Mouse (Mus musculus): ENCODE measurements around the gene Mrpl4. TPM values are rescaled to one million over a fixed set of nuclear protein-coding genes. Genes with fewer than 3 reads are reported as not detected.

Mrpl4 gene
- total RNA-seq, 2 experiments from 2014 or later = 122 to 124 TPM

DNA sequence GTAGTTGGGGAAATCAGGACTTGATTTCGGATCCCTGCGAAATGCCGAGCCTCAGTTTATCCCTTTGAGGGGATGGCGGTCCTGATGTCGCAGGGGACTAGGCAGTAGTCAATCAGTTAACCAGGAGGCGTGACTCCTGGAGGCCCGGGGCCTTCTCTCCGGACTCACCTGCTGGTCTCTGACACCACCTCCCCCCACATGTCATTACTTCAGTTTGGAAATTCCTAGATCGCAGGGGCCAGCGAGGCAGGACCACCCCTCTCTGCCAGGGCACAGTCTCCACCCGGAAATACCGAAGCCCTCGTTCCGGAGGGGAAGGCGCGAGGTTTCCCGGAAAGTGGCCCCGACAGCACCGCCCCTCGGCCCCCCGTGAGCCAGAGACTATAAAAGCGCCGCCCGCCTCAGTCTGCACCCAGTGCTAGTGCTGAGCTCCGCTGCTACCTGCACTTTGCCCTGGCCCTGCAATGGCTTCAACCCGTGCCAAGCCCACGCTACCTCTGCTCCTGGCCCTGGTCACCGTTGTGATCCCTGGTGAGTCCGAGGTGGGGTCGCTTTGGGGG is 13.1 kb downstream of the Mrpl4 start, which contains the start of gene Icam1:
Gene Icam1 (plus strand): TSS at position 415 of the 560 bp plus-strand sequence.
- peak; percentile 54 to 73 for DNase-seq (ENCODE audit: low spot score in 2 of 2)

DNA sequence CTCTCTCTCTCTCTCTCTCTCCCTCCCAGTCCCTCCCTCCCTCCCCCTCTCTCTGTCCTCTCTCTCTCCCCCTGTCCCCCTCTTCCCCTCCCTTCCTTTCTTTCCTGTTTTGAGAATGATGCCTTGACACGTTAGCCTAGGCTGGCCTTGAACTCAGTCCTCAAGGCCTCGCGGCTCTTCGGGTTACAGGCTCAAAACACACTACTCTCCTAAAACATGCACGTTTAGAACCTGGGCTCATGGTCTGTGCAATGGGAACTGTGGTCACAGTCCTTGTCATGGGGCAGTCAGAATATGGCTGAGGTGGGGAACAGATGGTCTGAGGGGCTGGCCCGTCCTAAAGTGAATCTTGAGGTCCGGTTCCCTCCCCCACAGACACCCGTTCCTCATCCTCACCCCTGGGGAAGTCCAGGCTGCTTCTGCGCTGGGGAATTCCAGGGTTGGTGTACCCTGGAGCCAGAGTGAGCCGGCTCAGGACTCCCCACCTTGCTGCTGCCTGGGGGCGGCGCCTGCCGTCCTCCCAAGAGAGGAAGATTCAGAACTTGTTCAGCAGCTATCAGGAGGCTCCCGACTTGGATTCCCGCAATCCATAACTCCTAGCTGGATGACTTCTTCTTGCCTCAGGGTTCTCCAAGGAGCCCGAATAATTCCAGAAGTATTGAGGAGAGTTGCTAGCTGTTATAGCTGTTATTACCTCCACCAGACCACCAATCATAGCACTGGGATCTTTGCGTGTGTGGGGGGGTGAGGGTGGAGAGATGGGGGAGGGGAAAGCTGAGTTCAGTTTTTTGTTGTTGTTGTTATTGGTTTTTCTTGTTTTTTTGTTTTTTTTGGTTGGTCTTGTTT is 14.0 kb downstream of the Mrpl4 start:
- DNase-seq (ENCODE audit: low spot score in 2 of 2) = no peak

DNA sequence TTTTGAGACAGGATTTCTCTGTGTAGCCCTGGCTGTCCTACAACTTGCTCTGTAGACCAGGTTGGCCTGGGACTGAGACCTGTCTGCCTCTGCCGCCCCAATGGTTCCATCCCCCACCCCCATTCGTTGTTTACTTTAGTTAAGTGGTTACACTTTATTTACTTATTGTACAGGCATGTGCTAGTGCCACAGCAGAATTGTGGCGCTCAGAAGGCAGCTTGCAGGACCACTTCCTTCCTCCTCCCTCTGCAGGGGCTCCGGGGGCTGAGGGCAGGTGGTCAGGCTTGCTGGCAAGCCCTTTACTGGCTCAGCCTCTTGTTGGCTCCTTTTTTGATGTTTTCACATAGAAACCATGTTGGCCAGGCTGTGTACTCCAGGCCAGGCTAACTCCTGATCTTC is 14.6 kb downstream of the Mrpl4 start:
- DNase-seq (ENCODE audit: low spot score in 2 of 2) = no peak

DNA sequence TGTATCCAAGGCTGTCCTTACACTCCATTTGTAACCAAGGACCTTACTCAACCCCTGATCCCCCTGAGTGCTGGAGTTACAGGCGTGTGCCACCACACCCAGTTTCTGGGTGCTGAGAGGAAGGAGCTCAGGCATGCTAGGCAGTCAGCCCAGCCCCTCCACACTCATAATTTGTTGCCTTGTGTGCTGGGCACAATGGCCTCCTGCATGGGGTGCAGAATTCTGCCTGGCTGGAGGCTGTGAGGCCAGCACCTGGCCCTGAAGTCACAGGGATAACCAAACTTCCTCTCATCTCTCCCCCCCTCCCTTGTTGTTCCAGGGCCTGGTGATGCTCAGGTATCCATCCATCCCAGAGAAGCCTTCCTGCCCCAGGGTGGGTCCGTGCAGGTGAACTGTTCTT is 16.1 kb downstream of the Mrpl4 start:
- DNase-seq (ENCODE audit: low spot score in 2 of 2) = no peak

DNA sequence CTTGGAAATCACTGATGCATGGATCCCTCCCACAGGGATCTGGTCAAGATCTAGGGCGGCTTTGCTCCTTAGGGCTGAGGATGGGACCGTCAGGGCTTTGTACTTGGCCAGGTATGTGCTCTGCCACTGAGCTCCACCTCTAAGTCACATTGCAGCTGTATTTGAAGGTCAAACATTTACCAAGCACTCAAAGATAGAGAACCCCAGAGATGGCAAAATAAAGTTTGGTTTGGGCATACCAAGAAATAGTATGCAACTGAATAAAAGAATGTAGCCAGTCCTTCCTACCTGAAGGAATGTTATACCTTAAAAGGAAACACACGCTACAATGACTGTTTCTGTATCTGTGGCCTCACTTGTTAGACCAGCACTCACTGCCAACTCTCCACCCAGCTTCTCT is 18.8 kb downstream of the Mrpl4 start:
- DNase-seq (ENCODE audit: low spot score in 2 of 2) = no peak

DNA sequence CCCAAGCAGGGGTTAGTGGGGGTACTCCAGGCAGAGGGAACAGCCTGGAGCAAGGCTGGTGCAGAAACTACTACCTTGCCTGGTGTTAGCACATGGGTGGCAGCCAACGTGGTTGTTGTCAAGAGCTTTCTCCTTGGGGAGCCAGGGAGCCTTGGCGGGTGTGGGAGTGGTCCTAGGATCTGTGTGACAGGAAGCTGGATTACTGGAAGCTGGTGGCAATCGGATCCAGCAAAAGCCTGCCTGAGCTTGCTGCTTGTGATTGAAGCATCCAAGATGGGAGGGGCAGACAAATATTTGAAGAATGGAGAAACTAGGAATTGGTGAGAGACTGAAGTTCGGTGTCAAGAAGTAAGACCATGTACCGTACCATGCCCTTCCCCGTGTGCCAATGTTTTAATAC is 19.8 kb downstream of the Mrpl4 start:
- DNase-seq (ENCODE audit: low spot score in 2 of 2) = no peak

DNA sequence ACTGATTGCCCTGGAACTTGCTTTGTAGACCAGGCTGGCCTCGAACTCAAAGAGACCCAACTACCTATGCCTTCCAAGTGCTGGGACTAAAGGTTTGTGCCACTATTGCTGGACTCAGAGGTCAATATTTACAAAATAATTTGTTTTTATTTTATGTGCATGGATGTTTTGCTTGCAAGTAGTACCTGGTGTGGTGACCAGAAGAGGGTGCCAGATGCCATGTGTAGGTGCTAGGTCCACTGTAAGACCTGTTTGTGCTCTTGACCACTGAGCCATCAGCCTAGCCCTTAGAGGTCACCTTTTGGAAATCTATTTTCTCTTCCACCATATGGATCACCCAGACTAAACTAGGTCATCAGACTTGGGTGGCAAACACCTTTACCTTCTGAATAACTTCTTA is 20.2 kb downstream of the Mrpl4 start:
- no peak for DNase-seq (ENCODE audit: low spot score in 2 of 2)

DNA sequence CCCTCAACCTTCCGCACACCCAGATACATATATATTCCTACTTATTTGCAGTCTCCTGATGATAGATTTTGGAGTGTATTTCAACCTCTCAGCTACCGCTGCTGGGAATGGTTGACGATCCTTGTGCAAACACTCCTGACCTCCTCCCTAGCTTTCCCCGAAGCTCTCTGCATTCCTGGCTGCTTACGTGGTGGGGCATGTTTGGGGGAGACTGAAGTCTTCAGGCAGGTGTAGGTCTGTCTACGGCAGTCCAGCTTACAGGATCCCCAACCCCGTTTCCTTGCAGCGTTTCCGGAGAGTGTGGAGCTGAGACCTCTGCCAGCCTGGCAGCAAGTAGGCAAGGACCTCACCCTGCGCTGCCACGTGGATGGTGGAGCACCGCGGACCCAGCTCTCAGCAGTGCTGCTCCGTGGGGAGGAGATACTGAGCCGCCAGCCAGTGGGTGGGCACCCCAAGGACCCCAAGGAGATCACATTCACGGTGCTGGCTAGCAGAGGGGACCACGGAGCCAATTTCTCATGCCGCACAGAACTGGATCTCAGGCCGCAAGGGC is 22.8 kb downstream of the Mrpl4 start:
- DNase-seq (ENCODE audit: low spot score in 2 of 2) = no peak

DNA sequence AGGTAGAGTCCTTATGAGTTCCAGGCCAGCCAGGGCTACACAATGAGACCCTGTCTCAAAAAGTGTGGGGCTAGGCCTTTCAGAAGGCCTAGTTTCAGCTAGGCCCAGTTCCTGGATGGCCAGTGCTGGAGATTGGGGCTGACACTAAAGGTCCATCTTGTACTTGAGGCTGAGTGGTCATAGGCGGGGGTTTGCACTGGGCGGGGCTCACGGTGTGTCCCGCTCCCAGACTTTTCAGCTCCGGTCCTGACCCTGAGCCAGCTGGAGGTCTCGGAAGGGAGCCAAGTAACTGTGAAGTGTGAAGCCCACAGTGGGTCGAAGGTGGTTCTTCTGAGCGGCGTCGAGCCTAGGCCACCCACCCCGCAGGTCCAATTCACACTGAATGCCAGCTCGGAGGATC is 24.3 kb downstream of the Mrpl4 start:
- DNase-seq (ENCODE audit: low spot score in 2 of 2) = no peak

DNA sequence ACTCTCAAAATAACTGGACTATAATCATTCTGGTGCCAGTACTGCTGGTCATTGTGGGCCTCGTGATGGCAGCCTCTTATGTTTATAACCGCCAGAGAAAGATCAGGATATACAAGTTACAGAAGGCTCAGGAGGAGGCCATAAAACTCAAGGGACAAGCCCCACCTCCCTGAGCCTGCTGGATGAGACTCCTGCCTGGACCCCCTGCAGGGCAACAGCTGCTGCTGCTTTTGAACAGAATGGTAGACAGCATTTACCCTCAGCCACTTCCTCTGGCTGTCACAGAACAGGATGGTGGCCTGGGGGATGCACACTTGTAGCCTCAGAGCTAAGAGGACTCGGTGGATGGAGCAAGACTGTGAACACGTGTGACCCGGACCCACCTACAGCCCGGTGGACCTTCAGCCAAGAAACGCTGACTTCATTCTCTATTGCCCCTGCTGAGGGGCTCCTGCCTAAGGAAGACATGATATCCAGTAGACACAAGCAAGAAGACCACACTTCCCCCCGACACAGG is 25.3 kb downstream of the Mrpl4 start:
- no peak for DNase-seq (ENCODE audit: low spot score in 2 of 2)

DNA sequence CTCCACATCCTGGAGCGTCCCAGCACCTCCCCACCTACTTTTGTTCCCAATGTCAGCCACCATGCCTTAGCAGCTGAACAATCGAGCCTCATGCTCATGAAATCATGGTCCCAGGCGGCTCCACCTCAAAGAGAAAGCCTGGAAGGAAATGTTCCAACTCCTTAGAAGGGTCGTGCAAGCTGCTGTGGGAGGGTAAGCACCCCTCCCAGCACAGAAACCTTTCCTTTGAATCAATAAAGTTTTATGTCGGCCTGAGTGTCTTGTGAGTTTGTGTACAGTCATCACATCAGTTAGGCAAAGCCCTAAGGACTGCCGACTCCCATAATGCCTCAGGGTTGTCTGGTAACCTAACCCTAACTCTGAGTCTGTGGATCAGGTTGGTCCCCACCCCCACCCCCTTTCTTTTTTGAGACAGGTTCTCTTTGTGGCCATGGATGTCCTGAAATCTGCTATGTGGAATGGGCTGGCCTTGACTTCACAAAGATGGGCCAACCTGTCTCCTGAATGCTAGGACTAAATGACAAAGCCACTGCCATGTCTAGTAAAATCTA is 26.1 kb downstream of the Mrpl4 start:
- DNase-seq (ENCODE audit: low spot score in 2 of 2) = no peak

DNA sequence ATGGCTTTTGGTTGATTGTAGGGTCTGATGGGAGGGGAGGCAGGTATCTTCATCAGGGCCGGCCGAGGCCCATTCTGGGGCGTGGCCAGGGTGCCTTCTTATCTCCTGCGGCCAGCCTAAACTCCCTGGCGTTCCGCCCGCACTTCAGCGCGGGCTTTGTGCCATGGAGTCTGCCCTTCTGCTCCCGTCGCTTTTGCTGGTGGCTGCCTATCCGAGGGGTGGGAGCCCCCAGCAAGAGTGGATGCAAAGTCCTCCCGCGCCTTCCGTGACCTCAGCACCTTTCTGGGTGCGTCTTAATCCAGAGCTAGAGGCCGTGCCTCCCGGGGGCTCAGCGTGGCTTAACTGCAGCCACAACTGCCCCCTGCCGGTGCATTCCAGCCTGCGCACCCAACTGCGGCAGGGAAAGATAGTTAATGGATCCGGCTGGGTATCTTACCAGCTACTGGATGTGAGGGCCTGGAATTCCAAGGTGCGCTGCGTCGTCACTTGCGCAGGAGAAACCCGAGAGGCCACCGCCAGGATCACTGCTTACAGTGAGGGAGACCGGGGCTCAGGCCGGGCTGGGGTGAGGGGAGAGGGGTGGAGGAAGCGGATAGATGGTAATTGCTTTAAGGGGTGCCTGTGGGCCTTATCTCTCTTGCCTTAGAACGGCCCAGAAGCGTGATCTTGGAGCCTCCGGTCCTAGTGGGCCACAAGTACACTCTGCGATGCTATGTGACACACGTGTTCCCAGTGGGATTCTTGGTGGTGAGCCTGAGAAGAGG is 26.9 kb downstream of the Mrpl4 start, which contains the start of gene Icam4:
Gene Icam4 (plus strand): TSS at position 83 of the 764 bp plus-strand sequence.
- peak; percentile 80 to 87 for DNase-seq (ENCODE audit: low spot score in 2 of 2)

DNA sequence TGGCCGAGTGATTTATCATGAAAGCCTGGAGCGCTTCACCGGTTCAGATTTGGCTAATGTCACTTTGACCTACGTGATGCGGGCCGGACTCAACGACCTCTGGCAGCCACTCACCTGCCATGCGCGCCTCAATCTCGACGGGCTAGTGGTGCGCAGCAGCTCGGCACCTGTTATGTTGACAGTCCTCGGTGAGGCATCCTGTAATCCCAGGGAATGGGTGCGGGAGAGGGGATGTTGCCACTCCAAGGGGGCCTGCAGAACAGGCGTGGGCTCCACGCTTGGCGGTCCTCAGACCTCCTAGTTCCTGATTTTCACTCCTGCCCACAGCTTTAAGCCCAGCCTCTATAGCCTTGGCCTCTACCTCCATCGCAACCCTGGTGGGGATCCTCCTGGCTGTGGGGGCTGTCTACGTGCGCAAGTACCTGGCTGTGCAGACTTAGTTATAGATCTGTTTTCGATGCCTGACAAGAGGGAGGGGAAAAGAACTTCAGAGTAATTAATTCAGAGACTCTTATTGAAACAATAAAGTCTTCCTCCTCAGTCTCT is 27.6 kb downstream of the Mrpl4 start:
- no peak for DNase-seq (ENCODE audit: low spot score in 2 of 2)

DNA sequence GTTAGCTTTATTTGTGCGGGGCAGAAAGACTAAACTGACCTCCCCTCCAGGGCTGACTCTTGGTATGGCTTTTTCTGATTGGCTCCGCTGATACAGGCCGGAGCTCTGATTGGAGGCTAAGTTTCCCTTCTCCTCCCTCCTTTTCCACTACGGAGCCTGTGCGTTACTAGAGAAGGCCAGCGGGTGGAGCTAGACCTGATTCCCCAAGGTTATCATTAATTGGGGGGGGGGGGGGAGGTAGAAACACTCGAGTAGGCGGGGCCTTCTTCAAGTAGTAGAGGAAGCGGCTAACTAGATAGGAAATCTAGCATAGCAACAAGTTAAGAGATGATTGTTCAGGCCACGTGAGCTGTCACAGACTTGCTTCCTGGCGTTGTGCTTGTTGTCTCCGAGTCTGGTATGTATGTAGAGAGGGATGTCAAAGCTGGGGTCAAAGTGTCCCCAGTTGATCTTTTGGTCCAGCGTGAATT is 28.3 kb downstream of the Mrpl4 start:
- peak; percentile 70 to 73 for DNase-seq (ENCODE audit: low spot score in 2 of 2)

DNA sequence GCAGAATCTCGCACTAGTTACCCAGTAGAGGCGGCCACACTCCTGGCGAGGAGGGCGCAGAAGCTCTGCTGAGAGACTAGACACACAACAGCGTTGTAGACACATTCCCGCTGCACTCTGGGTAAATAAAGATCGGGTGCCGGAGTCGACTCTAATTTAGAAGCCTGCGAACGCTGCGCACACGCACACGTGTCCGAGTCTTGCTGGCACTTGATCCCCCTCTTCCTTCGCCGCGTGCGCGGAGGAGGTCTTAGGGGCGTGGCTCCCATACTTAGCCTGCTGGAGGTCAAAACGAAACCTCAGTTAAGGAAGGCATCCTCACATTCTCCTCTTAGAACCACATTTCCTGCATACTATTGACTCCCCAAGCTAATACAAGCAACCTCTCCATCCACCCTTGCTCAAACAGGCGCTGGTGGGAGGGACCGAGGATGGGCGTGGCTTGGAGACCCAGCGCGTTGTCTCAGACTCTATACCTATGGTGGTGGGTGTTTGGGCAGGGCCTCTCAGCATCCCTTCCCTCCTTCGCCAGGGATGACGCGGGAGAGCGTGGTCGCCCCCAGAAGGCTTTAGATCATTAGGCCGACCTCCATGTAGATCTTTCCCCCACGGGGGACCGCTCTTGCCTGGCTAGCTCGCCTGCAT is 28.8 kb downstream of the Mrpl4 start:
- DNase-seq (ENCODE audit: low spot score in 2 of 2) = peak; percentile 55 to 56

DNA sequence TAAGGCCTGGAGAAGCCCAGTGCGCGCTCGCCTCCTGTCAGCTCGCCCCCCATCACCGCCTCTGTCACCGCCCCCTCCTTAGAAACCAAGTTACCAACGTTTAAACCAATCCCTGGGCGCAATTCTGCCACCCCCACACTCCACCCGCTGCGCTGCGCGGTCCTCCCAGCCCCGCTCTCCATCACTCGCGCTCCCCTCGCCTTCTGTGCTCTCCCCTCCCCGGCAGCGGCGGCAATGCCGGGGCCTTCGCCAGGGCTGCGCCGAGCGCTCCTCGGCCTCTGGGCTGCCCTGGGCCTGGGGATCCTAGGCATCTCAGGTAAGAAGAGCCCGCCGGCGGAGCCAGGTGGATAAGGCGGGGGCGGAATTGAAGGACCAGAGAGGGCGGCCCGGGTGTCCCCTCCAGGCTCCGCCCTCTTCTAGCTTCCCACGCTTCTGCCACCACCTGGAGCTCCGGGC is 29.4 kb downstream of the Mrpl4 start, which contains the start of gene Icam5:
Gene Icam5 (plus strand): TSS at position 178 of the 456 bp plus-strand sequence.
- no peak for DNase-seq (ENCODE audit: low spot score in 2 of 2)

DNA sequence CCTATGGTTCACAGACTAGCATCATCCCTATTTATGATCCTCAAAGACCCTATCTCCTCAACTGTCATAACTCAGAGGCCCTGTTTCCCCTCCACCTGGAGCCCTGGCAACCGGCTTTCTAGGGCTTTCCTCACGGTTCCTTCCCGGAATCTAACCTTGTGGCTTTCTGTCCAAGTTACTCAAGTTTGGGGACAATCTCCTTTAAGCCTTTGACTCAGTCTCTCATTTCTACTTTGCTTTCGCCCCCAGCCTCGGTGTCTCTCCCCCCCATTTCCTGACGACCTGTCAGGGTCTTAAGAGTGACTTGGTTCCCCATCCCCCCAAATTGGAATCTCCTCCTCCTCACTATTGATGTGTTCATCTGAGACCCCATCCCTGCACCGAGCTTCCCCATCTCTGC is 30.0 kb downstream of the Mrpl4 start:
- no peak for DNase-seq (ENCODE audit: low spot score in 2 of 2)

DNA sequence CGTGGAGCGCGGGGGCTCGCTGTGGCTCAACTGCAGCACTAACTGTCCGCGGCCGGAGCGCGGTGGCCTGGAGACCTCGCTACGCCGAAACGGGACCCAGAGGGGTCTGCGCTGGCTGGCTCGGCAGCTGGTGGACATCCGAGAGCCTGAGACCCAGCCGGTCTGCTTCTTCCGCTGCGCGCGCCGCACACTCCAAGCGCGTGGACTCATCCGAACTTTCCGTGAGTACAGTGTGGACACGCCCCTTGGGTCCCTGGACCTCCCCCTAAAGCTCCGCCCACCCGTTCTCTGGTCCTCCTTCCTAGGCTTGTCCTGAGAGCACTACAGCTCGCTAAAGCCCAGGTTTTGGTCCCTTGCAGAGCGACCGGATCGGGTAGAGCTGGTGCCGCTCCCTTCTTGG is 30.6 kb downstream of the Mrpl4 start:
- DNase-seq (ENCODE audit: low spot score in 2 of 2) = peak; percentile 81 to 82

DNA sequence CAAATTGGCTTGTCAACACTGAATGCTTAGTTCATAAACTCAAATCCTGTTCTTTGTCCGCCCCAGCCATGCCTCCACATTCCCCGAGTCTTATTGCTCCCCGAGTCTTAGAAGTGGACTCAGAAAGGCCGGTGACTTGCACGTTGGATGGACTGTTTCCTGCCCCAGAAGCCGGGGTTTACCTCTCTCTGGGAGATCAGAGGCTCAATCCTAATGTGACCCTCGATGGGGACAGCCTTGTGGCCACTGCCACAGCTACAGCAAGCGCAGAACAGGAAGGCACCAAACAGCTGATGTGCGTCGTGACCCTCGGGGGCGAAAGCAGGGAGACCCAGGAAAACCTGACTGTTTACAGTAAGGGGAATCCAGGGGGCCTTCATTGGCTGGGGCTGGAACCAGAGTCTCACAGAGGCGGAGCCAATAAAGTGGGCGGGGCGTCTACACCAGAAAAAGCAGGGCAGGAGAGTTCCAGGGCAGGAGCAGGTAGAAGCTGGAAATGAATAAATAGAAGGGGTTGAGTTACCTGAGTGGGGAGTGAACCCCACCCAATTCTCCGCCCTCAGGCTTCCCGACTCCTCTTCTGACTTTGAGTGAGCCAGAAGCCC is 32.0 kb downstream of the Mrpl4 start:
- no peak for DNase-seq (ENCODE audit: low spot score in 2 of 2)
